Mouse (Mus musculus) liver, embryonic 12.5 days (tissue): ENCODE measurements around the gene Mfap1b. TPM values are rescaled to one million over a fixed set of nuclear protein-coding genes. Genes with fewer than 3 reads are reported as not detected.
"Not testable (repeated sequence)": the region's sequence is repeated elsewhere in the genome, so short reads cannot be mapped to it uniquely, and the experiment has no call there.

Experiments
- ATAC-seq: fragments of 200-750 bp; cut with Nextera tagmentation; 2 replicates; pipeline ENCODE4 v1.8.0; 2017; ENCODE audit warnings: moderate number of reproducible peaks, mild to moderate bottlenecking, moderate library complexity
- H3K27ac ChIP-seq: fragments of 300-500 bp; sonication (generic); 2 replicates; pipeline ENCODE4 v1.5.1; 2016; ENCODE audit warnings: mild to moderate bottlenecking
- H3K27me3 ChIP-seq: fragments of 300-500 bp; sonication (generic); replicated peaks from 2 replicates; pipeline ENCODE4 v1.6.1; 2016; ENCODE audit warnings: mild to moderate bottlenecking, moderate library complexity
- H3K36me3 ChIP-seq: fragments of 300-500 bp; sonication (generic); 2 replicates; pipeline ENCODE4 v1.6.1; 2016; ENCODE audit warnings: mild to moderate bottlenecking, moderate library complexity
- H3K4me1 ChIP-seq: fragments of 300-500 bp; sonication (generic); 2 replicates; pipeline ENCODE4 v1.6.1; 2016
- H3K4me2 ChIP-seq: fragments of 300-500 bp; sonication (generic); 2 replicates; pipeline ENCODE4 v1.6.1; 2016; ENCODE audit warnings: mild to moderate bottlenecking, moderate library complexity
- H3K4me3 ChIP-seq: fragments of 300-500 bp; sonication (generic); 2 replicates; pipeline ENCODE4 v1.5.1; 2016; ENCODE audit warnings: mild to moderate bottlenecking, moderate library complexity
- H3K9ac ChIP-seq: fragments of 300-500 bp; sonication (generic); 2 replicates; pipeline ENCODE4 v1.6.1; 2016; ENCODE audit warnings: mild to moderate bottlenecking, moderate library complexity
- H3K9me3 ChIP-seq: fragments of 300-500 bp; sonication (generic); replicated peaks from 2 replicates; pipeline ENCODE4 v1.6.1; 2016; ENCODE audit warnings: mild to moderate bottlenecking, moderate library complexity
- WGBS: fragments of 180-500 bp; shearing (Covaris S2); methylation state at CpG from one replicate; pipeline ENCODE4 v1.1.7; 2016; ENCODE audit not compliant: insufficient replicate concordance; 5-methylcytosine and 5-hydroxymethylcytosine counted together
- polyA plus RNA-seq: library from polyadenylated mRNA; unstranded; fragments of >200 nt; fragmentation: Nextera tagmentation; extraction: Ambion mirVana; gene quantifications from 2 replicates; pipeline ENCODE4 v1.2.1, GENCODE M21; 2016

Mfap1b gene
- polyA plus RNA-seq, 1 experiment from 2014 or later, result 32.2 TPM

GRCm38 (mm10) chr2:121505942-121506882, 32.3 kb upstream of the Mfap1b start, which contains the start of the genes Mfap1a and Wdr76:
Gene Mfap1a, minus strand, starts transcription at chr2:121506665.
Gene Wdr76, plus strand, starts transcription at chr2:121506723.
- peak; percentile 95 for ATAC-seq
- Histone ChIP-seq H3K27ac (peak within 1 kb of the TSS; percentile 79), H3K4me3 (peak within 1 kb of the TSS; percentile 71), H3K4me2 (peak within 1 kb of the TSS; percentile 72), H3K4me1 (peaks cover 42% of the 10 kb centered on the region), H3K36me3 (peaks cover 52% of the 10 kb centered on the region), H3K9ac (peak within 1 kb of the TSS; percentile 82)
- not testable (repeated sequence) for H3K27me3 ChIP-seq, H3K9me3 ChIP-seq
- 2% methylated on average over 42 of the region's 42 CpGs for WGBS

- H3K27ac ChIP-seq, H3K4me3 ChIP-seq, ATAC-seq: not testable (repeated sequence)
These were observed 27.7 kb upstream of the Mfap1b start for GRCm38 (mm10) chr2:121501550-121501949.

GRCm38 (mm10) chr2:121484403-121484802, 10.5 kb upstream of the Mfap1b start:
- not testable (repeated sequence) for H3K4me3 ChIP-seq, ATAC-seq, H3K27ac ChIP-seq, H3K4me2 ChIP-seq, H3K36me3 ChIP-seq, H3K9me3 ChIP-seq, H3K4me1 ChIP-seq, H3K9ac ChIP-seq
- H3K27me3 ChIP-seq, result peaks cover 11% of the 10 kb centered on the region
- WGBS, result 59% methylated on average over 2 of the region's 2 CpGs

More at GRCm38 (mm10) chr2:121501550-121501949, 27.7 kb upstream of the Mfap1b start:
- not testable (repeated sequence) for H3K4me2 ChIP-seq, H3K27me3 ChIP-seq, H3K9me3 ChIP-seq, H3K4me1 ChIP-seq, H3K9ac ChIP-seq
- WGBS, result 78% methylated on average over 4 of the region's 6 CpGs
- peaks cover 23% of the 10 kb centered on the region for H3K36me3 ChIP-seq

- no peak for ATAC-seq
- H3K9ac ChIP-seq, result no peak overlapping the region
- H3K27me3 ChIP-seq, result peaks cover 11% of the 10 kb centered on the region
- 73% methylated on average over 8 of the region's 8 CpGs for WGBS
- H3K9me3 ChIP-seq, result no peaks in the 10 kb centered on the region
- no peak overlapping the region for H3K4me3 ChIP-seq
- H3K4me1 ChIP-seq, result no peaks in the 10 kb centered on the region
- H3K27ac ChIP-seq, result no peak overlapping the region
- H3K4me2 ChIP-seq, result no peak overlapping the region
- no peaks in the 10 kb centered on the region for H3K36me3 ChIP-seq
These were observed 9.7 kb upstream of the Mfap1b start for GRCm38 (mm10) chr2:121483576-121483975.

DNA sequence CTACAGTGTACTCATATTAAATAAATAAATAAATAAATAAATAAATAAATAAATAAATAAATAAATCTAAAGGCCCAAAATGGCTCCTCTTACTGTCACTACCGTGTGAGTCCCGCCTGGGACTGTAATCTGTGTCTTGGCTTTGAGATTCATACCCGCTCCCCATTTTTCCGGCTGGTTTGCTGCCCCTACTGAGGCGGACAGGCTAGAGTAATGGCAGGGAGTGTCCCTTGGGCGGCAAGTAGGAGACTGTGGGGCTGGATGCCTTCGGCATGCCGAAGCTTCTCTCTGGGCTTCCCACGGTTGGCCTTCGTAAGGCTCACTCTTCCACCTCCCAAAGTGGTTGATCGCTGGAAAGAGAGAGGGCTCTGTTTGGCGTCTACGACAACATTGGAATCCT, 7.0 kb upstream of the Mfap1b start:
- peaks cover 11% of the 10 kb centered on the region for H3K27me3 ChIP-seq
- H3K36me3 ChIP-seq, H3K9ac ChIP-seq, H3K4me1 ChIP-seq, H3K27ac ChIP-seq, H3K9me3 ChIP-seq, H3K4me3 ChIP-seq, ATAC-seq, H3K4me2 ChIP-seq: not testable (repeated sequence)
- WGBS, result 73% methylated on average over 13 of the region's 13 CpGs

DNA sequence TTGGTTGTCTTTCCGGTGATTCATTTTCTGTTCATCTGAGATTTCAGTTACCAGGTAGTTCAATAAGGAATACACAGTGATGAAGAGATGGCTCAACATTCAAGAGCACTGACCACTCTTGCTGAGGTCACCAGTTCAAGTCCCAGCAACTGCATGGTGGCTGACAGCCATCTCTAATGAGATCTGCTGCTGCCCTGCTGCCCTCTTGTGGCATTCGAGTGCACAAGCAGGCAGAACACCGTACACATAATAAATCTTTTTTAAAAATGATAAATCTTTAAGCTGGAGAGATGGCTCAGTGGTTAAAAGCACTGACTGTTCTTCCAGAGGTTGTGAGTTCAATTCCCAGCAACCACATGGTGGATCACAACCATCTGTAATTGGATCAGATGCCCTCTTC, 6.6 kb upstream of the Mfap1b start:
- H3K27ac ChIP-seq, result no peak overlapping the region
- H3K4me3 ChIP-seq, result no peak overlapping the region
- H3K36me3 ChIP-seq, result peaks cover 7% of the 10 kb centered on the region
- 33% methylated on average over 3 of the region's 3 CpGs for WGBS
- peaks cover 11% of the 10 kb centered on the region for H3K27me3 ChIP-seq
- no peak overlapping the region for H3K9ac ChIP-seq
- no peaks in the 10 kb centered on the region for H3K4me1 ChIP-seq
- 0 out of 2 replicates have a peak, but pooled peaks have one; percentile 30 for ATAC-seq
- no peaks in the 10 kb centered on the region for H3K9me3 ChIP-seq
- no peak overlapping the region for H3K4me2 ChIP-seq

- H3K27ac ChIP-seq, result no peak overlapping the region
- WGBS, result 63% methylated on average over 3 of the region's 3 CpGs
- ATAC-seq, result no peak
- H3K4me1 ChIP-seq, result peaks cover 11% of the 10 kb centered on the region; the same call in 1 of the 2 replicates
- H3K9ac ChIP-seq, result no peak overlapping the region
- H3K4me2 ChIP-seq, result no peak overlapping the region
- H3K4me3 ChIP-seq, result no peak overlapping the region
- H3K27me3 ChIP-seq, result peaks cover 3% of the 10 kb centered on the region
- H3K36me3 ChIP-seq, result peaks cover 7% of the 10 kb centered on the region
- no peaks in the 10 kb centered on the region for H3K9me3 ChIP-seq
These were observed 3.8 kb upstream of the Mfap1b start for GRCm38 (mm10) chr2:121477491-121478266.

DNA sequence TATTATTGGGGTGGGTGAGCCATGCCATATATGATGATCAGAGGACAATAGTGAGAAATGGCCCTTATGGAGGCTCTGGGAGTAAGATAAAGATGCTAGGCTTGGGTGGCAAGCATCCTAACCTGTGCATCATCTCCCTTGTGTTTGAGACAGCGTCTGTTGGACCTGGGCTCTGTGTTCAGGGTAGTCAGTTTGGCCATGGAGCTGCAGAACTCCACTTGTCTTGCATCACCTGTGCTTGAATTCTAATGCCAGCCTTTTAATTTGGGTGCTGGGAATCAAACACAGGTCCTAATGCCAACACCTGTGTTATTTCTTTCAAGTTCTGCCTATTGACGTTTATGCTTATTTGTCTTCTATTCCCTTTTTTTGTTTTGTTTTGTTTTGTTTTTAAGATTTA, 1.4 kb upstream of the Mfap1b start:
- not testable (repeated sequence) for H3K9me3 ChIP-seq, H3K27me3 ChIP-seq, H3K27ac ChIP-seq, ATAC-seq, H3K4me3 ChIP-seq, H3K9ac ChIP-seq, H3K4me2 ChIP-seq
- Histone ChIP-seq H3K4me1 (peaks cover 13% of the 10 kb centered on the region; the same call in 1 of the 2 replicates), H3K36me3 (peaks cover 14% of the 10 kb centered on the region)
- 88% methylated on average over 2 of the region's 2 CpGs for WGBS

DNA sequence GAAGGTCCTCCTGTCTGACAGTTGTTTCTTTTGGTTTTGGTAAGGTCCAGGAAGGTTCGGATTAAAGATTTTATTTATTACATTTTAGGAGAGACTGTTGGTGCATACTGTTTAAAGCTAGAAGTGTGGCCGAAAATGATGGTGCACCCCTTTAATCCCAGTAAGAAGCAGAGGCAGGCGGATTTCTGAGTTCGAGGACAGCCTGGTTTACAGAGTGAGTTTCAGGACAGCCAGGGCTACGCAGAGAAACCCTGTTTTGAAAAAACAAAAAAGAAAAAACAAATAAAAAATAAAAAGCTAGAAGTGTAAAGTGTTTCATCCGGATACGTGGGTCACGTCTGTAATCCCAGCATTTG, 291 bp upstream of the Mfap1b start:
- Histone ChIP-seq H3K4me3 (peak overlapping the region; percentile 74), H3K4me1 (peaks cover 13% of the 10 kb centered on the region; the same call in 1 of the 2 replicates), H3K9me3 (no peaks in the 10 kb centered on the region), H3K27ac (peak overlapping the region; percentile 80), H3K36me3 (peaks cover 15% of the 10 kb centered on the region), H3K27me3 (no peaks in the 10 kb centered on the region), H3K4me2 (peak overlapping the region; percentile 79), H3K9ac (peak overlapping the region; percentile 78)
- WGBS, result 17% methylated on average over 8 of the region's 8 CpGs
- ATAC-seq, result peak; percentile 50

GRCm38 (mm10) chr2:121472783-121473182, 1.1 kb downstream of the Mfap1b start:
- H3K4me1 ChIP-seq, result peaks cover 13% of the 10 kb centered on the region; the same call in 1 of the 2 replicates
- not testable (repeated sequence) for ATAC-seq, H3K9me3 ChIP-seq, H3K27ac ChIP-seq, H3K9ac ChIP-seq, H3K27me3 ChIP-seq
- 90% methylated on average over 3 of the region's 3 CpGs for WGBS
- peak overlapping the region; percentile 79 for H3K4me2 ChIP-seq
- peaks cover 18% of the 10 kb centered on the region for H3K36me3 ChIP-seq
- peak overlapping the region; percentile 74 for H3K4me3 ChIP-seq

- WGBS, result 73% methylated on average over 4 of the region's 6 CpGs
- not testable (repeated sequence) for H3K9ac ChIP-seq, ATAC-seq, H3K27me3 ChIP-seq, H3K4me3 ChIP-seq, H3K9me3 ChIP-seq, H3K27ac ChIP-seq, H3K4me2 ChIP-seq, H3K4me1 ChIP-seq
- peaks cover 11% of the 10 kb centered on the region for H3K36me3 ChIP-seq
These were observed 4.9 kb downstream of the Mfap1b start for GRCm38 (mm10) chr2:121468982-121469381.

DNA sequence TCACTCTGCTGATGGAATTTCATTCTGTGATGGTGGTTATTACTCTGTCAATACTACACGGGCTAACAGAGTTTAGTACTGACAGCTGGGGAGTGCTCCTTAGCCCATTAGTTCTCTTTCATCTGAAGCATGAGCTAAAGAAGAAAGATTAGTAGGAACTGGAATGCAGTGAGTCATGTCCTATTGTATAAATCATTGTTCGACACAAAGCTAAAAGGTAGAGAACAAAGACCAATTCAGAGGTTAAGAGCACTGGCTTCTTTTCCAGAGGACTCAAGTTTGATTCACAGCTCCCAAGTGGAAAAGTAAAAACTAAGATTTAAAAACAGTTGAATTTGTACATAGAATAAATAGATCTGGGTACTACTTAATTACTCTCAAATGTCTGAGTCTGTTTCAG, 13.8 kb downstream of the Mfap1b start:
- Histone ChIP-seq H3K36me3 (peaks cover 35% of the 10 kb centered on the region), H3K4me3 (no peak overlapping the region), H3K27ac (no peak overlapping the region), H3K9ac (no peak overlapping the region), H3K9me3 (no peaks in the 10 kb centered on the region), H3K27me3 (no peaks in the 10 kb centered on the region), H3K4me2 (no peak overlapping the region), H3K4me1 (peaks cover 24% of the 10 kb centered on the region)
- no peak for ATAC-seq
- 74% methylated on average over 2 of the region's 2 CpGs for WGBS
